Mouse (Mus musculus) lung, postnatal 0 days (tissue): ENCODE measurements around the gene Flg. TPM values are rescaled to one million over a fixed set of nuclear protein-coding genes. Genes with fewer than 3 reads are reported as not detected.

ENCODE experiments used
- ATAC-seq: fragments of 200-750 bp; cut with Nextera tagmentation; 2 replicates; pipeline ENCODE4 v1.8.0; 2017; ENCODE audit warnings: moderate library complexity
- DNase-seq: peaks from one replicate; pipeline ENCODE4 v3.0.0-alpha.2; 2016; ENCODE audit warnings: low spot score
- H3K27ac ChIP-seq: fragments of 300-500 bp; sonication (generic); 2 replicates; pipeline ENCODE4 v1.5.1; 2014; ENCODE audit warnings: antibody characterized with exemption, mild to moderate bottlenecking, low read length, mixed read lengths
- H3K27me3 ChIP-seq: fragments of 300-500 bp; sonication (generic); replicated peaks from 2 replicates; pipeline ENCODE4 v1.6.1; 2014; ENCODE audit warnings: low read length, mixed read lengths; ENCODE audit not compliant: insufficient read depth
- H3K36me3 ChIP-seq: fragments of 300-500 bp; sonication (generic); 2 replicates; pipeline ENCODE4 v1.6.1; 2014; ENCODE audit warnings: low read length, mixed read lengths; ENCODE audit not compliant: insufficient read depth
- H3K4me1 ChIP-seq: fragments of 300-500 bp; sonication (generic); 2 replicates; pipeline ENCODE4 v1.6.1; 2014; ENCODE audit warnings: antibody characterized with exemption, low read depth, low read length, mixed read lengths; ENCODE audit not compliant: insufficient read depth
- H3K4me2 ChIP-seq: fragments of 300-500 bp; sonication (generic); replicated peaks from 2 replicates; pipeline ENCODE4 v1.6.1; 2014; ENCODE audit warnings: low read depth, mild to moderate bottlenecking, low read length, moderate library complexity, mixed read lengths
- H3K4me3 ChIP-seq: fragments of 300-500 bp; sonication (generic); 2 replicates; pipeline ENCODE4 v1.5.1; 2014; ENCODE audit warnings: low read depth, low read length
- H3K9ac ChIP-seq: fragments of 300-500 bp; sonication (generic); replicated peaks from 2 replicates; pipeline ENCODE4 v1.6.1; 2014; ENCODE audit warnings: low read depth, mild to moderate bottlenecking
- H3K9me3 ChIP-seq: fragments of 300-500 bp; sonication (generic); 2 replicates; pipeline ENCODE4 v1.6.1; 2016; ENCODE audit warnings: low read length, mixed read lengths
- CTCF ChIP-seq: IDR thresholded peaks from 2 replicates; pipeline ENCODE4 v1.5.1; 2016; ENCODE audit warnings: antibody characterized with exemption, mild to moderate bottlenecking
- EP300 ChIP-seq: IDR thresholded peaks from 2 replicates; pipeline ENCODE4 v1.6.1; 2016; ENCODE audit warnings: antibody characterized with exemption, mild to moderate bottlenecking, control low read depth
- WGBS: fragments of 180-500 bp; shearing (Covaris S2); extraction: QIAGEN DNeasy Blood & Tissue Kit; methylation state at CpG from one replicate; pipeline ENCODE4 v1.1.7; 2014; 5-methylcytosine and 5-hydroxymethylcytosine counted together
- polyA plus RNA-seq: library from polyadenylated mRNA; unstranded; fragments of >200 nt; fragmentation: Nextera tagmentation; extraction: Ambion mirVana; gene quantifications from 2 replicates; pipeline ENCODE4 v1.2.1, GENCODE M21; 2015

The Flg gene
- polyA plus RNA-seq, 1 experiment from 2014 or later = not detected

GRCm38 (mm10) chr3:93319449-93319848 is 46.1 kb downstream of the Flg start, which contains the start of gene Hrnr:
Gene Hrnr, plus strand, starts transcription at chr3:93319749.
- no peaks in the 10 kb centered on the region for H3K9me3 ChIP-seq
- no peak for DNase-seq
- H3K9ac ChIP-seq = no peak within 1 kb of the TSS
- no peak within 1 kb of the TSS for H3K4me3 ChIP-seq
- WGBS = 62% methylated on average over 2 of the region's 2 CpGs
- ATAC-seq = no peak
- H3K4me1 ChIP-seq = no peaks in the 10 kb centered on the region
- H3K4me2 ChIP-seq = no peak within 1 kb of the TSS
- H3K36me3 ChIP-seq = no peaks in the 10 kb centered on the region
- TF ChIP-seq EP300 (no peak), CTCF (no peak)
- no peaks in the 10 kb centered on the region for H3K27me3 ChIP-seq
- no peak within 1 kb of the TSS for H3K27ac ChIP-seq

DNA sequence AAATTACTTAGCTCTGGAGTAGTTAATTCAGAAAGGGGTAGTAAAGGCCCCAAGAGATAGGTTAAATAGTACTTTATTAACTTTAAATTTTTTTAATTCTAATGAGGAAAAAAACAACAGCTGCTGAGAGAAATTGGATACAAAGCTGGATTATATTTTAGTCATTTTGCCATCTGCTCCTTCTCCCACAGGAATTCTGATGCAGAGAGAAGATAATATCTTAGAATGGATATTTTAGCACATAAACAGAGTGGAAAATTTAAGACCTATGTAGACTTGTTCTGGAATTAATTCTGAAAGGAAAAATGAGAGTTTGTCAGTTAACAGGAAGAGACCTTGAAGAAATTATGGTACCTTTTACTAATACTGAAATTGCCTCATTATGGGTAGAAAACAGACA is 64.4 kb downstream of the Flg start:
- TF ChIP-seq EP300 (no peak), CTCF (no peak)
- Histone ChIP-seq H3K27ac (no peak overlapping the region), H3K9ac (no peak overlapping the region), H3K4me3 (no peak overlapping the region), H3K4me2 (no peak overlapping the region), H3K36me3 (no peaks in the 10 kb centered on the region), H3K9me3 (no peaks in the 10 kb centered on the region), H3K4me1 (no peaks in the 10 kb centered on the region), H3K27me3 (no peaks in the 10 kb centered on the region)
- DNase-seq (no peak), ATAC-seq (no peak)

- Histone ChIP-seq H3K36me3 (no peaks in the 10 kb centered on the region), H3K4me1 (no peaks in the 10 kb centered on the region), H3K27ac (no peak overlapping the region), H3K4me2 (no peak overlapping the region), H3K27me3 (no peaks in the 10 kb centered on the region), H3K9ac (no peak overlapping the region), H3K9me3 (no peaks in the 10 kb centered on the region), H3K4me3 (no peak overlapping the region)
- 77% methylated on average over 4 of the region's 4 CpGs for WGBS
- ATAC-seq (no peak), DNase-seq (no peak)
- TF ChIP-seq EP300 (no peak), CTCF (no peak)
Observed at GRCm38 (mm10) chr3:93340021-93340420, 66.7 kb downstream of the Flg start.

Other genes starting within 250 kb of the Flg start
- not detected in 2 replicates for gene Gm4858, start 204.7 kb upstream of the Flg start, polyA plus RNA-seq
- gene Crnn, start 128.7 kb upstream of the Flg start, polyA plus RNA-seq = not detected in 2 replicates
- not detected in 2 replicates for gene Flg2, start 76.2 kb upstream of the Flg start, polyA plus RNA-seq
- not detected in 2 replicates for gene Hrnr, start 46.2 kb downstream of the Flg start, polyA plus RNA-seq
- 0.04 TPM in 1 of 2 replicates, not detected in the other for gene Rptn, start 120.2 kb downstream of the Flg start, polyA plus RNA-seq
- gene Tchh, start 168.8 kb downstream of the Flg start, polyA plus RNA-seq = 4.2 and 5.1 TPM in 2 replicates
- gene Tchhl1, start 195.2 kb downstream of the Flg start, polyA plus RNA-seq = not detected in 2 replicates
- 2,427 and 2,513 TPM in 2 replicates for gene S100a11, start 247.0 kb downstream of the Flg start, polyA plus RNA-seq